Mouse (Mus musculus) embryo, embryonic 10 days (tissue): ENCODE measurements around the gene H3f3b.
"Not testable (repeated sequence)": the region's sequence is repeated elsewhere in the genome, so short reads cannot be mapped to it uniquely, and the experiment has no call there.

Source experiments
- DNase-seq: peaks from one replicate; pipeline ENCODE4 v3.0.0-alpha.2; 2015; ENCODE audit warnings: low spot score

The H3f3b gene

GRCm38 (mm10) chr11:116021328-116022220 is 6.2 kb downstream of the H3f3b start:
- DNase-seq, result peak; percentile 25

DNA sequence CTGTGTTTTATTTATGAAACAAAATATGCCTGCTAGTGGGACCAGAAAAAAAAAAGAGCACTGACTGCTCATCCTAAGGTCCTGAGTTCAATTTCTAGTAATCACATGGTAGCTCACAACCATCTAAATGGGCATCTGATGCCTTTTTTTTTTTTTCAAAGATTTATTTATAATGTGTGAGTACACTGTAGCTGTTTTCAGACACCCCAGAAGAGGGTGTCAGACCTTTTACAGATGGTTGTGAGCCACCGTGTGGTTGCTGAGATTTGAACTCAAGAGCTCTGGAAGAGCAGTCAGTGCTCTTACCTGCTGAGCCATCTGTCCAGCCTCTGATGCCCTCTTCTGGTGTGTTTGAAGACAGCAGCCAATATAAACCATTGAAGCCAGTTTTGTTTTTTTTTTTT is 7.2 kb downstream of the H3f3b start:
- no peak for DNase-seq

- DNase-seq, result no peak
Observed at GRCm38 (mm10) chr11:116019976-116020411, 7.8 kb downstream of the H3f3b start.

DNA sequence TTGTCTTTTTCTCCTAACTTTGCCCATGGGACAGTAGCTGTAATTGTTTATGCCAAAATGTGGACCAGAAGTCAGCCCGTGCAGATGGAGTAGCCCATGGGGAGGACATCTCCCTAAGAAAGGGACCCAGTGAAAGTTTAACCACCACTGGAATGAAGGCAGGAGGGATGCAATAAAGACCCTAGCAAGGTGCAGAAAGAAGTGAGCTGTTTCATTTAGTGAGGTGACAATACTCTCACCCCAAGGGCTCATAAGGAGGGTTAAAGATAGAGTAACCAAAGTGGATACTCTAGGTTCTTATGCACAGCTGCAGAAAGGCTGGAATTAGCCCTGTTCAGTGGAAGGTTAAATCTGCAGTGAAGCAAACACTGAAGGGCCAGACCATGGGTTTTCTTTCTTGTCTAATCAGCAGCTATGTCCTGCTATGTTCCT is 8.4 kb downstream of the H3f3b start:
- no peak for DNase-seq

- DNase-seq, result not testable (repeated sequence)
Observed at GRCm38 (mm10) chr11:116018867-116019266, 8.9 kb downstream of the H3f3b start.

- peak; percentile 84 for DNase-seq
Observed at GRCm38 (mm10) chr11:116018106-116018505, 9.7 kb downstream of the H3f3b start.

GRCm38 (mm10) chr11:116014821-116015220 is 12.9 kb downstream of the H3f3b start:
- DNase-seq, result no peak

DNA sequence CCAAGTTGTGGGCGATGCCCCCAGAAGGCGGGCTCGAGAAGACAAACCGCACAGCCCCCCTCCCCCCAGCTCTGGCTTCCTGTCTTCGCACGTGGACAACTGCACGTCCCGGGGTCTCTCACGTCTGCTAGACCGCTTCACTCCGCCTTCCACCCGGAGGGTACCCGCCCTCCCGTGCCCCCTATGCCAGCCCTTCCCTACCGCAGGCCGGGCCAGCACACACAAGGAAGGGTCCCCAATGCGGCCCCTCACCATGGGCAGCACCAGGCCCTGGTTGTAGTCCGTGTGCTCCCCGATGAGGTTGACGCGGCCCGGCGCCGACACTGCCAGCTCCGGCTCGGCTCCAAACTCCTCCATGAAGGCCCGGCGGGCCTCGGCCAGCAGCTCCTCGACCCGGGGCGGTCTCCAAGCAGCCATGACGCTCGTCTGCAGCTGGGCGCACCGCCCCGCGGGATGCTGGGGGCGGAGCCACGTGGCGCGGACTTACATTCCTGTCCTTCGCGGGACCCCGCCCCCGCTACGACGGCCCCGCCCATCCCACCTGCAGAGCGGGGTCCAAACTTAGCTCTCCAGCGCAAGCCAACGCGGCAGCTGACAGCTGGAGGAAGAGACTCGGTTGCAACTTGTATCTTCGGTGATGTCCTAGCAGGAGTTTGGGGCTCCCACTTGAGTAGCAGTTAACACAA is 15.4 kb downstream of the H3f3b start, which contains the start of gene Galk1:
Galk1 (minus strand) TSS at position 458 of the 686 bp plus-strand sequence.
- peak; percentile 95 for DNase-seq

GRCm38 (mm10) chr11:116011529-116012261 is 16.1 kb downstream of the H3f3b start:
- DNase-seq, result peak; percentile 70

DNA sequence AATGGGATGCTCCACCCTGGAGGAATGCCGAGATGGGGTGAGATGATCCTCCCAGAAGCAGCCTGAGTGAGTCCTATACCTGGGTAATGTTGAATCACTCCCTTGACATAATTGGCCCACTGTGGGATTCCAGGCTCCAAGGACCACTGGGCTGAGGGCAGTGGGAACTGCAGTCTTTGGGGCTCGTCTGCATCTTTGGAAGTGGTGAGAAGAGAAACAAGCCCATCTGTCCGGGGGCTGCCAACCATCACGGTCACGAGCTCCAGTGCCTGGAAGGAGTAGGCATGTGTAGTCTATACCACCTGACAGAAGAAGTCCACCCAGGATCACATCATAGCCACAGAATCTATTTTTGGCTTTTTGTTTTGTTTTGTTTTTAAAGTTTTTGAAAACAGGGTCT is 16.8 kb downstream of the H3f3b start:
- no peak for DNase-seq

DNA sequence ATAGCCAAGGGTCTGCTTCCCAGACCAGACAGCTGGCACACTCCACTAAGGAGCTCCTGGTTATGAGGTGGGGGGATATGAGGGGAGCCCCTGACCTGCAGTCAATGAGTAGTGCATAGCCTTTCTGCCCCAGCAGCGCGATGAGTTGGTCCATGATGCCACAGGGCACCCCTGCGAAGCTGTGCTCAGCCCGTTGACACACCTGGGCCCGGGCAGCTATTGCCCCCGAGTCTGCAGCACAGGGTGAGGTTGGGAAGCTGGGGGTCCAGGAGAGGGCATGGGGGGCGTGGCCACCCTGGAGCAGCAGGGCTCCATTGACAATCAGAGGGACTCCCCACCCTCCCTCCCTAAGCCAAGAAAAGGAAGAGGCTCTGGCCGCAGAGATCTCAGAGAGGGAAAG is 17.6 kb downstream of the H3f3b start:
- DNase-seq, result no peak

- no peak for DNase-seq
Observed at GRCm38 (mm10) chr11:116009661-116010060, 18.1 kb downstream of the H3f3b start.

- DNase-seq, result no peak
Observed at GRCm38 (mm10) chr11:116008832-116009375, 18.9 kb downstream of the H3f3b start.

DNA sequence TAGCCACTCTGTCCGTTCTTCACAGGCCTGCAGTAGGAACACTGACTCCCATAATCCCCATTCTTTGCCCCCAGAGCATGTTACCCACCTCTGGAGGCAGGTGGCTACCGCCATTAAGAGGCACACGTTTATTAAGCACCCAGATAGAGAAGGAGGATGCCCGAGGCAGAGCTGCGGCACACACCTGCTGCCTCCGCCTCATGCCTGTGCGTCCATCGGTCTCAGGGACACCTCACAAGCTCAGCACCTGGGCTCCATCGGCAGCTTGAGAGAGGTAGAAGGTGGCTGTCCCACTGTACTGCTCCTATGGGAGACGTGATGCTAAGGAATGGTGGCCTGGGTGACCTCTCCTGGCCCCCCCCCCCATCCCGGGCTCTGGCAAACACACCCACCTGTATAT is 19.4 kb downstream of the H3f3b start:
- DNase-seq, result no peak

GRCm38 (mm10) chr11:116007095-116007850 is 20.5 kb downstream of the H3f3b start:
- no peak for DNase-seq

GRCm38 (mm10) chr11:116005701-116006419 is 21.9 kb downstream of the H3f3b start:
- no peak for DNase-seq

- DNase-seq, result peak; percentile 88
Observed at GRCm38 (mm10) chr11:116004840-116005700, 22.7 kb downstream of the H3f3b start.

DNA sequence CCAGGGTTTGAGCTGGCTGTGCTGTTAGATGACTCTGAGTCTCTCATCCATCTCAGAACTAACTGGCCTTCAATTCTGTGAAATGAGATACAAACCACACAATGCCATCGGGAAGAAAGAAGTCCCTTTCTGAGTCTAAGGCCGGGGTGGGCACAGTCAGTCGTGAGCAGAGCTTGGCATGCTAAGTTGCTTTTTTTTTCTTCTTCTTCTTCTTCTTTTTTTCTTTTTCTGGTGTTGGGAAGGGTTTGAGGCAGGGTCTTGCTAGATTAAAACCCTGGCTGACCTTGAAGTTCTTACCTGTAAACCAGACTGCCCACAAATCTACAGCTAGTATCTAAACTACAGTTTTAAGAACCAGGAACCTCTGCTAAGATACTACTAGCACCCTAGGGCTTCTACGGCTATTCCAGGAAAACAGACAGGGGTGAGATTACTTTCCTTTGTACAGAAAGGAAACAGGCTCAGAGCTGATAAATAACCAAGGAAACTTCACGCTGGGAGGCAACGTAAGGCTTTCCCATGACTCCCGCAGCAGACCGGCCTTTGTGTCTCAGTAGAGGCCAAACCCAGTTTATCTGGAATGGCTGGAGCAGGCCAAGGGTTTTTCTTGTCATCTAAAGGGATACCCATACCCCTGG is 23.5 kb downstream of the H3f3b start:
- no peak for DNase-seq

DNA sequence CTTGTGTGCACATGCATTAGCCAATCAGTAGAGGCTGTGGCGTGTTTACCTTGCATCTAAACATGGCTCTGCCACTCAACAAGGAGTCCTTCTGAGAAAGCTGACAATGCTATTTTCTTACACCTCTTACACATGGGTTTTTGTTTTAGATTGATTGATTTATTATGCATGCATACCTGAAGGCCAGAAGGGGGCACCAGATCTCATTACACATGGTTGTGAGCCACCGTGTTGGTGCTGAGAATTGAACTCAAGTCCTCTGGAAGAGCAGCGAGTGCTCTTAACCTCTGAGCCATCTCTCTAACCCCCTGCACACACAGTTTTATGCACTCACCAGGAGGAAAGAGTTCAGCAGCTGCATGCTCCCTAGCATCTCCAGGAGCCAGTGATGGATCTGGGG is 24.9 kb downstream of the H3f3b start:
- DNase-seq, result no peak
